Mouse (Mus musculus) embryonic facial prominence, embryonic 13.5 days (tissue): ENCODE results near the gene Ipcef1. TPM values are rescaled to one million over a fixed set of nuclear protein-coding genes. Genes with fewer than 3 reads are reported as not detected.
"Not testable (repeated sequence)": the region's sequence is repeated elsewhere in the genome, so short reads cannot be mapped to it uniquely, and the experiment has no call there.

ENCODE experiments used
- ATAC-seq: fragments of 200-750 bp; cut with Nextera tagmentation; 2 replicates; pipeline ENCODE4 v1.8.0; 2017; ENCODE audit warnings: low read depth; ENCODE audit not compliant: insufficient number of reproducible peaks, insufficient read depth, low FRiP score, low TSS enrichment
- H3K27ac ChIP-seq: fragments of 300-500 bp; sonication (generic); 2 replicates; pipeline ENCODE4 v1.5.1; 2015; ENCODE audit warnings: moderate library complexity, mild to moderate bottlenecking, inconsistent platforms
- H3K27me3 ChIP-seq: fragments of 300-500 bp; sonication (generic); 2 replicates; pipeline ENCODE4 v1.6.1; 2015; ENCODE audit warnings: mild to moderate bottlenecking, inconsistent platforms
- H3K36me3 ChIP-seq: fragments of 300-500 bp; sonication (generic); 2 replicates; pipeline ENCODE4 v1.6.1; 2015; ENCODE audit warnings: mild to moderate bottlenecking, inconsistent platforms
- H3K4me1 ChIP-seq: fragments of 300-500 bp; sonication (generic); 2 replicates; pipeline ENCODE4 v1.6.1; 2015; ENCODE audit warnings: inconsistent platforms
- H3K4me2 ChIP-seq: fragments of 300-500 bp; sonication (generic); 2 replicates; pipeline ENCODE4 v1.6.1; 2015; ENCODE audit warnings: moderate library complexity, mild to moderate bottlenecking, inconsistent platforms
- H3K4me3 ChIP-seq: fragments of 300-500 bp; sonication (generic); 2 replicates; pipeline ENCODE4 v1.5.1; 2015; ENCODE audit warnings: mild to moderate bottlenecking, inconsistent platforms
- H3K9ac ChIP-seq: fragments of 300-500 bp; sonication (generic); 2 replicates; pipeline ENCODE4 v1.6.1; 2015; ENCODE audit warnings: mild to moderate bottlenecking, inconsistent platforms
- H3K9me3 ChIP-seq: fragments of 300-500 bp; sonication (generic); 2 replicates; pipeline ENCODE4 v1.6.1; 2016; ENCODE audit warnings: inconsistent platforms
- WGBS: fragments of 180-500 bp; shearing (Covaris S2); methylation state at CpG from one replicate; pipeline ENCODE4 v1.1.7; 2015; ENCODE audit warnings: mixed read lengths; 5-methylcytosine and 5-hydroxymethylcytosine counted together
- polyA plus RNA-seq: library from polyadenylated mRNA; unstranded; fragments of >200 nt; fragmentation: Nextera tagmentation; extraction: Ambion mirVana; gene quantifications from 2 replicates; pipeline ENCODE4 v1.2.1, GENCODE M21; 2015

Gene Ipcef1
- polyA plus RNA-seq, 1 experiment from 2014 or later = 0.48 TPM

- no peak overlapping the region for H3K27ac ChIP-seq
- H3K4me3 ChIP-seq = no peak overlapping the region
- H3K4me1 ChIP-seq = 0 out of 2 replicates have a peak, but pooled peaks cover 9% of the 10 kb centered on the region
- WGBS = 92% methylated on average over 2 of the region's 2 CpGs
- no peak for ATAC-seq
- H3K9me3 ChIP-seq = no peaks in the 10 kb centered on the region
- H3K27me3 ChIP-seq = no peaks in the 10 kb centered on the region
- H3K36me3 ChIP-seq = no peaks in the 10 kb centered on the region
- H3K9ac ChIP-seq = no peak overlapping the region
- no peak overlapping the region for H3K4me2 ChIP-seq
Measured at GRCm38 (mm10) chr10:7033459-7033858, 18.8 kb downstream of the Ipcef1 start.

- H3K27me3 ChIP-seq = no peaks in the 10 kb centered on the region
- H3K36me3 ChIP-seq = no peaks in the 10 kb centered on the region
- no peak overlapping the region for H3K4me2 ChIP-seq
- no peak overlapping the region for H3K9ac ChIP-seq
- H3K4me3 ChIP-seq = no peak overlapping the region
- no peak for ATAC-seq
- no peaks in the 10 kb centered on the region for H3K4me1 ChIP-seq
- peaks cover 3% of the 10 kb centered on the region; the same call in 1 of the 2 replicates for H3K9me3 ChIP-seq
- 69% methylated on average over 1 of the region's 1 CpGs for WGBS
- H3K27ac ChIP-seq = no peak overlapping the region
Measured at GRCm38 (mm10) chr10:7025028-7025427, 27.2 kb downstream of the Ipcef1 start.

GRCm38 (mm10) chr10:7020551-7020950 is 31.7 kb downstream of the Ipcef1 start:
- H3K4me2 ChIP-seq = no peak overlapping the region
- ATAC-seq = no peak
- no peak overlapping the region for H3K27ac ChIP-seq
- H3K27me3 ChIP-seq = no peaks in the 10 kb centered on the region
- no peak overlapping the region for H3K9ac ChIP-seq
- H3K4me1 ChIP-seq = no peaks in the 10 kb centered on the region
- no peaks in the 10 kb centered on the region for H3K36me3 ChIP-seq
- 73% methylated on average over 9 of the region's 9 CpGs for WGBS
- H3K4me3 ChIP-seq = no peak overlapping the region
- peaks cover 3% of the 10 kb centered on the region; the same call in 1 of the 2 replicates for H3K9me3 ChIP-seq

- ATAC-seq = no peak
- H3K36me3 ChIP-seq = no peaks in the 10 kb centered on the region
- WGBS = 74% methylated on average over 7 of the region's 7 CpGs
Measured at GRCm38 (mm10) chr10:7019781-7020386, 32.4 kb downstream of the Ipcef1 start.

GRCm38 (mm10) chr10:7015199-7015598 is 37.1 kb downstream of the Ipcef1 start:
- ATAC-seq = no peak
- Histone ChIP-seq H3K9ac (no peak overlapping the region), H3K4me3 (no peak overlapping the region), H3K36me3 (no peaks in the 10 kb centered on the region), H3K4me2 (no peak overlapping the region), H3K27ac (no peak overlapping the region), H3K4me1 (no peaks in the 10 kb centered on the region), H3K27me3 (no peaks in the 10 kb centered on the region), H3K9me3 (no peaks in the 10 kb centered on the region)
- WGBS = 11% methylated on average over 1 of the region's 1 CpGs

More at GRCm38 (mm10) chr10:7019781-7020386, 32.4 kb downstream of the Ipcef1 start:
- Histone ChIP-seq H3K27ac (no peak overlapping the region), H3K27me3 (no peaks in the 10 kb centered on the region), H3K9me3 (peaks cover 3% of the 10 kb centered on the region; the same call in 1 of the 2 replicates), H3K4me1 (no peaks in the 10 kb centered on the region), H3K9ac (no peak overlapping the region), H3K4me3 (no peak overlapping the region), H3K4me2 (no peak overlapping the region)

- no peak overlapping the region for H3K4me3 ChIP-seq
- H3K9me3 ChIP-seq = no peaks in the 10 kb centered on the region
- H3K36me3 ChIP-seq = no peaks in the 10 kb centered on the region
- no peak overlapping the region for H3K9ac ChIP-seq
- WGBS = 83% methylated on average over 8 of the region's 8 CpGs
- no peak overlapping the region for H3K4me2 ChIP-seq
- ATAC-seq = no peak
- no peaks in the 10 kb centered on the region for H3K27me3 ChIP-seq
- no peak overlapping the region for H3K27ac ChIP-seq
- H3K4me1 ChIP-seq = no peaks in the 10 kb centered on the region
Measured at GRCm38 (mm10) chr10:7010543-7010942, 41.7 kb downstream of the Ipcef1 start.

- WGBS = 44% methylated on average over 5 of the region's 5 CpGs
- H3K27ac ChIP-seq = no peak overlapping the region
- H3K9me3 ChIP-seq = no peaks in the 10 kb centered on the region
- no peaks in the 10 kb centered on the region for H3K4me1 ChIP-seq
- no peak overlapping the region for H3K4me2 ChIP-seq
- ATAC-seq = no peak
- no peak overlapping the region for H3K9ac ChIP-seq
- H3K36me3 ChIP-seq = no peaks in the 10 kb centered on the region
- no peaks in the 10 kb centered on the region for H3K27me3 ChIP-seq
- H3K4me3 ChIP-seq = no peak overlapping the region
Measured at GRCm38 (mm10) chr10:7004980-7005538, 47.2 kb downstream of the Ipcef1 start.

- H3K4me2 ChIP-seq, H3K4me3 ChIP-seq, H3K27ac ChIP-seq, H3K9ac ChIP-seq, H3K27me3 ChIP-seq, H3K36me3 ChIP-seq, ATAC-seq, H3K4me1 ChIP-seq, H3K9me3 ChIP-seq: not testable (repeated sequence)
Measured at GRCm38 (mm10) chr10:7003898-7004297, 48.4 kb downstream of the Ipcef1 start.

- Histone ChIP-seq H3K9me3 (no peaks in the 10 kb centered on the region), H3K9ac (no peak overlapping the region), H3K27me3 (no peaks in the 10 kb centered on the region), H3K4me3 (no peak overlapping the region), H3K27ac (no peak overlapping the region), H3K36me3 (no peaks in the 10 kb centered on the region), H3K4me2 (no peak overlapping the region), H3K4me1 (no peaks in the 10 kb centered on the region)
- ATAC-seq = no peak
- 86% methylated on average over 3 of the region's 3 CpGs for WGBS
Measured at GRCm38 (mm10) chr10:6999355-6999754, 52.9 kb downstream of the Ipcef1 start.

- 87% methylated on average over 4 of the region's 4 CpGs for WGBS
Measured at GRCm38 (mm10) chr10:6998576-6999250, 53.6 kb downstream of the Ipcef1 start.

GRCm38 (mm10) chr10:6996895-6997294 is 55.4 kb downstream of the Ipcef1 start:
- Histone ChIP-seq H3K4me1 (no peaks in the 10 kb centered on the region), H3K36me3 (no peaks in the 10 kb centered on the region), H3K9me3 (no peaks in the 10 kb centered on the region), H3K27ac (no peak overlapping the region), H3K27me3 (no peaks in the 10 kb centered on the region), H3K4me3 (no peak overlapping the region), H3K4me2 (no peak overlapping the region), H3K9ac (no peak overlapping the region)
- no peak for ATAC-seq
- WGBS = 76% methylated on average over 3 of the region's 3 CpGs

More at GRCm38 (mm10) chr10:6998576-6999250, 53.6 kb downstream of the Ipcef1 start:
- H3K4me1 ChIP-seq = no peaks in the 10 kb centered on the region
- H3K36me3 ChIP-seq = no peaks in the 10 kb centered on the region
- H3K4me3 ChIP-seq = no peak overlapping the region
- H3K9me3 ChIP-seq = no peaks in the 10 kb centered on the region
- H3K27ac ChIP-seq = no peak overlapping the region
- H3K4me2 ChIP-seq = no peak overlapping the region
- H3K9ac ChIP-seq = no peak overlapping the region
- no peaks in the 10 kb centered on the region for H3K27me3 ChIP-seq
- ATAC-seq = no peak

GRCm38 (mm10) chr10:6988555-6988954 is 63.7 kb downstream of the Ipcef1 start:
- no peak for ATAC-seq
- Histone ChIP-seq H3K4me1 (0 out of 2 replicates have a peak, but pooled peaks cover 4% of the 10 kb centered on the region), H3K4me2 (no peak overlapping the region), H3K9ac (no peak overlapping the region), H3K27ac (no peak overlapping the region), H3K36me3 (no peaks in the 10 kb centered on the region), H3K4me3 (no peak overlapping the region), H3K27me3 (no peaks in the 10 kb centered on the region), H3K9me3 (no peaks in the 10 kb centered on the region)
- 84% methylated on average over 1 of the region's 1 CpGs for WGBS
